Mouse (Mus musculus) kidney, embryonic 14.5 days (tissue): ENCODE measurements around the gene Csmd2. TPM values are rescaled to one million over a fixed set of nuclear protein-coding genes. Genes with fewer than 3 reads are reported as not detected.

Experiments used
- ATAC-seq: fragments of 200-750 bp; cut with Nextera tagmentation; 2 replicates; pipeline ENCODE4 v1.8.0; 2017; ENCODE audit warnings: moderate number of reproducible peaks, mild to moderate bottlenecking, moderate TSS enrichment, moderate library complexity; ENCODE audit not compliant: low FRiP score, low TSS enrichment
- H3K27ac ChIP-seq: fragments of 300-500 bp; sonication (generic); 2 replicates; pipeline ENCODE4 v1.5.1; 2014; ENCODE audit warnings: low read depth, mild to moderate bottlenecking, low read length, moderate library complexity, mixed read lengths
- H3K27me3 ChIP-seq: fragments of 300-500 bp; sonication (generic); 2 replicates; pipeline ENCODE4 v1.6.1; 2014; ENCODE audit warnings: mild to moderate bottlenecking, low read length; ENCODE audit not compliant: control insufficient read depth, insufficient read depth
- H3K36me3 ChIP-seq: fragments of 300-500 bp; sonication (generic); 2 replicates; pipeline ENCODE4 v1.6.1; 2014; ENCODE audit warnings: low read length, mixed read lengths; ENCODE audit not compliant: control insufficient read depth, insufficient read depth
- H3K4me1 ChIP-seq: fragments of 300-500 bp; sonication (generic); 2 replicates; pipeline ENCODE4 v1.6.1; 2014; ENCODE audit warnings: low read length, mixed read lengths; ENCODE audit not compliant: control insufficient read depth, insufficient read depth
- H3K4me2 ChIP-seq: fragments of 300-500 bp; sonication (generic); replicated peaks from 2 replicates; pipeline ENCODE4 v1.6.1; 2014; ENCODE audit warnings: low read depth, mild to moderate bottlenecking, low read length
- H3K4me3 ChIP-seq: fragments of 300-500 bp; sonication (generic); 2 replicates; pipeline ENCODE4 v1.5.1; 2014; ENCODE audit warnings: mild to moderate bottlenecking, low read length
- H3K9ac ChIP-seq: fragments of 300-500 bp; sonication (generic); 2 replicates; pipeline ENCODE4 v1.6.1; 2014; ENCODE audit warnings: low read depth, mild to moderate bottlenecking, low read length, moderate library complexity
- H3K9me3 ChIP-seq: fragments of 300-500 bp; sonication (generic); 2 replicates; pipeline ENCODE4 v1.6.1; 2016; ENCODE audit warnings: low read length; ENCODE audit not compliant: control insufficient read depth
- WGBS: fragments of 180-500 bp; shearing (Covaris S2); extraction: QIAGEN DNeasy Blood & Tissue Kit; methylation state at CpG from one replicate; pipeline ENCODE4 v1.1.7; 2014; 5-methylcytosine and 5-hydroxymethylcytosine counted together
- polyA plus RNA-seq: library from polyadenylated mRNA; unstranded; fragments of >200 nt; fragmentation: Nextera tagmentation; extraction: Ambion mirVana; gene quantifications from 2 replicates; pipeline ENCODE4 v1.2.1, GENCODE M21; 2014

The Csmd2 gene
- polyA plus RNA-seq, 1 experiment from 2014 or later: 0.01 TPM

DNA sequence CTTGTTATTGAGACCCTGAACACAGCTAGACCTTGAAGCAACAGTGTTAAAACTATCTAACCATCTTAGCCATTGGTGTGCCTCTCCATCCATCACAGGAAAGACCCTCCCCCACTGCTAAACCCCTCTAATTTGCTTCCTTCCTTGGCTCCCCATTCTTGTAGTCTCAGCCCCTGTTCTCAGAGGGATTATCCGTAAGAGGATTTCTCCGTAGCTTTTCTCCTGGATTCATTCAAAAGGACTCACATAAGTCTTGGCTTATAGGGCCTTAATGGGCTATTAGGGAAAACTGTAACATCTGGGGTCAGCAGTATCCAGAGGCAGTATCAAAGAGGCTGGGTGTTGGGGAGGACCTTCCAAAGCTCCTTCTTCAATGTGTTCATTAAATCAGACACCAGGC, 152.3 kb downstream of the Csmd2 start:
- H3K36me3 ChIP-seq: no peaks in the 10 kb centered on the region
- H3K9ac ChIP-seq: no peak overlapping the region
- H3K4me1 ChIP-seq: no peaks in the 10 kb centered on the region
- no peaks in the 10 kb centered on the region for H3K27me3 ChIP-seq
- H3K9me3 ChIP-seq: 0 out of 2 replicates have a peak, but pooled peaks cover 2% of the 10 kb centered on the region
- H3K4me2 ChIP-seq: no peak overlapping the region
- no peak overlapping the region for H3K27ac ChIP-seq
- H3K4me3 ChIP-seq: no peak overlapping the region
- no peak for ATAC-seq
- 88% methylated on average over 2 of the region's 2 CpGs for WGBS

GRCm38 (mm10) chr4:128141161-128142101, 153.8 kb downstream of the Csmd2 start:
- no peak for ATAC-seq
- Histone ChIP-seq H3K9me3 (no peaks in the 10 kb centered on the region), H3K9ac (no peak overlapping the region), H3K4me2 (no peak overlapping the region), H3K4me3 (no peak overlapping the region), H3K27ac (no peak overlapping the region), H3K36me3 (no peaks in the 10 kb centered on the region), H3K27me3 (no peaks in the 10 kb centered on the region), H3K4me1 (no peaks in the 10 kb centered on the region)
- WGBS: 61% methylated on average over 10 of the region's 10 CpGs

- Histone ChIP-seq H3K9ac (no peak overlapping the region), H3K4me2 (no peak overlapping the region), H3K27me3 (no peaks in the 10 kb centered on the region), H3K4me1 (no peaks in the 10 kb centered on the region), H3K27ac (no peak overlapping the region), H3K9me3 (no peaks in the 10 kb centered on the region), H3K4me3 (no peak overlapping the region), H3K36me3 (no peaks in the 10 kb centered on the region)
- 85% methylated on average over 3 of the region's 3 CpGs for WGBS
- no peak for ATAC-seq
Measured at GRCm38 (mm10) chr4:128142279-128142678, 154.6 kb downstream of the Csmd2 start.

- Histone ChIP-seq H3K27ac (no peak overlapping the region), H3K9ac (no peak overlapping the region), H3K36me3 (no peaks in the 10 kb centered on the region), H3K9me3 (no peaks in the 10 kb centered on the region), H3K27me3 (no peaks in the 10 kb centered on the region), H3K4me2 (no peak overlapping the region), H3K4me1 (no peaks in the 10 kb centered on the region), H3K4me3 (no peak overlapping the region)
- 87% methylated on average over 3 of the region's 3 CpGs for WGBS
- ATAC-seq: no peak
Measured at GRCm38 (mm10) chr4:128143147-128143546, 155.5 kb downstream of the Csmd2 start.

DNA sequence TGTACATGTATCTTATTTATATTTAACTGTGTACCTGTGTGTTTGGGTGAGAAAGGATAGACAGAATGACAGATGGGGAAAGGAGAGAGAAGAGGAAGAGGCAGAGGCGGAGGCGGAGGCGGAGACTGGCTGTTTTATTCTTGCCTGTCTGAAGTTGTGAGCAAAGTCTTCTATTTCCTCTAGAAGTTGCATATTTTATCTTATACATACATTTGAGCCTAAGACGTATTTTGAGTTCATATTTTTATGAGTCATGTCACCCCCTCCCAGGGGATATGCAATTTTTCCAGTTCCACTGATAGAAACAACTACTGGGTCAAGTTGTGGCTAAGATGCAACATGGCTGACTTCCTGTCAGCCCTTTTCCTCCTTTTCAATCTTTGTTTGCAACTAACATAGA, 161.9 kb downstream of the Csmd2 start:
- Histone ChIP-seq H3K4me2 (no peak overlapping the region), H3K27me3 (no peaks in the 10 kb centered on the region), H3K4me1 (no peaks in the 10 kb centered on the region), H3K4me3 (no peak overlapping the region), H3K9me3 (no peaks in the 10 kb centered on the region), H3K27ac (no peak overlapping the region), H3K9ac (no peak overlapping the region), H3K36me3 (no peaks in the 10 kb centered on the region)
- 89% methylated on average over 4 of the region's 4 CpGs for whole genome bisulfite sequencing
- no peak for ATAC-seq

- Histone ChIP-seq H3K9me3 (no peaks in the 10 kb centered on the region), H3K4me2 (no peak overlapping the region)
Measured at GRCm38 (mm10) chr4:128152066-128152465, 164.4 kb downstream of the Csmd2 start.

DNA sequence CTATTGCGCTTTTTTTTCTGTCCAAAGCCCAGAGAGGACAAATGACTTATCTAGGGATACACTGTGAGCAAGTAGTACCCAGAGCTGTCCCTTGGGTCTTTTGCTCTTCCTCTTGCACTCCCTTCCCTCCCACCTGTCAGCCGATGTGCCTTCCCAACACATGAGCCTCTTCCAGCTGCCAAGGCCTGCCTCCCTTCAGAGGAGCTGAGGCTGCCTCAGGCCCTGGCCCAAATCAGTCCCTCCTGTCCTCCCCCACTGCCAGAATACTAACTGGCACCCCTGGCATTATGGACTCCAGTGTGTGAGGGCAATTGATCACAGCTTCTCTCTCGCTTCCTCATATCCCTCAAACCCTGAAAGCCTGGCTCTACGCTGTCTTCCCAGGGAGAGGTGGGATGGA, 165.5 kb downstream of the Csmd2 start:
- no peak for ATAC-seq
- no peaks in the 10 kb centered on the region for H3K36me3 ChIP-seq
- H3K9ac ChIP-seq: no peak overlapping the region
- 93% methylated on average over 4 of the region's 4 CpGs for WGBS
- no peaks in the 10 kb centered on the region for H3K27me3 ChIP-seq
- H3K4me3 ChIP-seq: no peak overlapping the region
- H3K27ac ChIP-seq: no peak overlapping the region
- H3K4me2 ChIP-seq: no peak overlapping the region
- H3K9me3 ChIP-seq: no peaks in the 10 kb centered on the region
- H3K4me1 ChIP-seq: no peaks in the 10 kb centered on the region

More at GRCm38 (mm10) chr4:128152066-128152465, 164.4 kb downstream of the Csmd2 start:
- H3K36me3 ChIP-seq: no peaks in the 10 kb centered on the region
- no peak overlapping the region for H3K27ac ChIP-seq
- H3K4me1 ChIP-seq: no peaks in the 10 kb centered on the region
- no peak overlapping the region for H3K4me3 ChIP-seq
- no peak overlapping the region for H3K9ac ChIP-seq
- ATAC-seq: no peak
- no peaks in the 10 kb centered on the region for H3K27me3 ChIP-seq
- WGBS: 79% methylated on average over 3 of the region's 3 CpGs

DNA sequence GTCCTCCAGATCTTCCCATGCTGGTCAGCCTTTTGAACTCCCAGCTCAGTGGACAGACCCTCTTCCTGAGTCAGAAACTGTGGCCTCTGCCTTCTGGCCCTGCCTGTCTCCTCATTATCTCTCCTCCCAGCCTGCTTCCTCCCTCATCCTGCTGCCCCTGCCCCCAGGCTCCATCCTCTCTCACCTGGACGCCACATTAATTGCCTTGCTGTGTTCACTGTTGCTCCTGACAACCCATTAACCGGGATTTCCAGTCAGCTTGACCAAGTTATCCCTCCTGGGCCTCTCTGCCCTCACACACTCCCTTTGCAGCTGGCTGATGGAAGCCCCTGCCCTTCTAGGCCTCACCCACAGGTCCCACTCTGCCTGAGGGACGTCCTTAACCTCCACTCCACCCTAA, 167.6 kb downstream of the Csmd2 start:
- WGBS: 12% methylated on average over 3 of the region's 3 CpGs

GRCm38 (mm10) chr4:128160656-128161055, 173.0 kb downstream of the Csmd2 start:
- H3K9me3 ChIP-seq: no peaks in the 10 kb centered on the region
- ATAC-seq: no peak
- no peak overlapping the region for H3K4me3 ChIP-seq
- no peaks in the 10 kb centered on the region for H3K36me3 ChIP-seq
- no peak overlapping the region for H3K9ac ChIP-seq
- H3K27ac ChIP-seq: no peak overlapping the region
- H3K4me1 ChIP-seq: no peaks in the 10 kb centered on the region
- H3K4me2 ChIP-seq: no peak overlapping the region
- 84% methylated on average over 2 of the region's 2 CpGs for WGBS
- H3K27me3 ChIP-seq: no peaks in the 10 kb centered on the region

More for the DNA sequence above, 167.6 kb downstream of the Csmd2 start:
- no peak for ATAC-seq
- Histone ChIP-seq H3K27me3 (no peaks in the 10 kb centered on the region), H3K9me3 (no peaks in the 10 kb centered on the region), H3K36me3 (no peaks in the 10 kb centered on the region), H3K9ac (no peak overlapping the region), H3K4me2 (no peak overlapping the region), H3K4me3 (no peak overlapping the region), H3K27ac (no peak overlapping the region), H3K4me1 (no peaks in the 10 kb centered on the region)
